Mouse (Mus musculus) embryonic facial prominence, embryonic 11.5 days (tissue): Measurements from ENCODE around the gene Taldo1. TPM values are rescaled to one million over a fixed set of nuclear protein-coding genes. Genes with fewer than 3 reads are reported as not detected.

Experiments used
- polyA plus RNA-seq: library from polyadenylated mRNA; unstranded; fragments of >200 nt; fragmentation: Nextera tagmentation; extraction: Ambion mirVana; gene quantifications from 2 replicates; pipeline ENCODE4 v1.2.1, GENCODE M21; 2014

Taldo1 gene
- polyA plus RNA-seq, 1 experiment from 2014 or later = 364 TPM

Other genes with a start within 250 kb of the Taldo1 start
- gene Rnh1, start 219.3 kb upstream of the Taldo1 start, polyA plus RNA-seq = 82.0 and 93.5 TPM in 2 replicates
- gene Hras, start 198.2 kb upstream of the Taldo1 start, polyA plus RNA-seq = 91.4 and 91.7 TPM in 2 replicates
- gene Lrrc56, start 198.0 kb upstream of the Taldo1 start, polyA plus RNA-seq = 8.2 and 8.7 TPM in 2 replicates
- 2.5 and 2.6 TPM in 2 replicates for gene Lmntd2, start 178.1 kb upstream of the Taldo1 start, polyA plus RNA-seq
- 33.0 and 34.5 TPM in 2 replicates for gene Rassf7, start 176.3 kb upstream of the Taldo1 start, polyA plus RNA-seq
- gene Phrf1, start 163.4 kb upstream of the Taldo1 start, polyA plus RNA-seq = 63.4 and 76.7 TPM in 2 replicates
- gene Irf7, start 125.7 kb upstream of the Taldo1 start, polyA plus RNA-seq = 0.46 and 0.66 TPM in 2 replicates
- gene Cdhr5, start 115.4 kb upstream of the Taldo1 start, polyA plus RNA-seq = not detected in 2 replicates
- 4.5 and 6.7 TPM in 2 replicates for gene Sct, start 113.1 kb upstream of the Taldo1 start, polyA plus RNA-seq
- gene Drd4, start 100.2 kb upstream of the Taldo1 start, polyA plus RNA-seq = 0.62 and 0.89 TPM in 2 replicates
- 53.9 and 60.8 TPM in 2 replicates for gene Deaf1, start 64.5 kb upstream of the Taldo1 start, polyA plus RNA-seq
- 24.0 and 26.6 TPM in 2 replicates for gene Tmem80, start 64.5 kb upstream of the Taldo1 start, polyA plus RNA-seq
- 3.4 and 3.5 TPM in 2 replicates for gene Eps8l2, start 53.3 kb upstream of the Taldo1 start, polyA plus RNA-seq
- gene Gatd1, start 21.9 kb downstream of the Taldo1 start, polyA plus RNA-seq = 44.6 and 51.0 TPM in 2 replicates
- gene Cend1, start 37.3 kb downstream of the Taldo1 start, polyA plus RNA-seq = 2.5 and 3.7 TPM in 2 replicates
- 27.4 and 30.4 TPM in 2 replicates for gene Slc25a22, start 45.7 kb downstream of the Taldo1 start, polyA plus RNA-seq
- gene Pidd1, start 51.8 kb downstream of the Taldo1 start, polyA plus RNA-seq = 9.1 and 10.1 TPM in 2 replicates
- 1,064 and 1,069 TPM in 2 replicates for gene Rplp2, start 55.2 kb downstream of the Taldo1 start, polyA plus RNA-seq
- 10.5 and 11.1 TPM in 2 replicates for gene Pnpla2, start 63.0 kb downstream of the Taldo1 start, polyA plus RNA-seq
- gene Cracr2b, start 68.9 kb downstream of the Taldo1 start, polyA plus RNA-seq = 3.5 and 4.8 TPM in 2 replicates
- 39.2 and 42.4 TPM in 2 replicates for gene Cd151, start 75.2 kb downstream of the Taldo1 start, polyA plus RNA-seq
- gene Polr2l, start 82.9 kb downstream of the Taldo1 start, polyA plus RNA-seq = 60.6 and 67.2 TPM in 2 replicates
- 24.8 and 27.3 TPM in 2 replicates for gene Tspan4, start 83.0 kb downstream of the Taldo1 start, polyA plus RNA-seq
- gene Chid1, start 147.7 kb downstream of the Taldo1 start, polyA plus RNA-seq = 25.8 and 28.0 TPM in 2 replicates
- 68.8 and 74.7 TPM in 2 replicates for gene Ap2a2, start 170.0 kb downstream of the Taldo1 start, polyA plus RNA-seq